Mouse (Mus musculus): Measurements from ENCODE around the gene Arl4a.

Arl4a gene

GRCm38 (mm10) chr12:39998070-39998852 is 39.6 kb downstream of the Arl4a start:
- TF ChIP-seq CTCF (conservative IDR thresholded peaks at IDR 0.05; ENCODE audit: low read length), result no peak
- TF ChIP-seq NANOG (IDR thresholded peaks at IDR 0.05; ENCODE audit: borderline replicate concordance, low read length), result peak; percentile 93
- no peak for TF ChIP-seq POU5F1 (IDR thresholded peaks at IDR 0.05; ENCODE audit: borderline replicate concordance, low read length)
- H3K9me3 ChIP-seq (ENCODE audit: low read length), result no peaks in the 10 kb centered on the region
- peaks cover 70% of the 10 kb centered on the region for H3K4me1 ChIP-seq (replicated peaks; ENCODE audit: low read depth, low read length)
- H3K36me3 ChIP-seq (ENCODE audit: insufficient read depth, low read length), result peaks cover 11% of the 10 kb centered on the region; the same call in 1 of the 2 replicates
- H3K4me3 ChIP-seq (replicated peaks; ENCODE audit: low read length), result peak overlapping the region; percentile 65
- no peaks in the 10 kb centered on the region for H3K27me3 ChIP-seq (ENCODE audit: insufficient read depth, low read length)

DNA sequence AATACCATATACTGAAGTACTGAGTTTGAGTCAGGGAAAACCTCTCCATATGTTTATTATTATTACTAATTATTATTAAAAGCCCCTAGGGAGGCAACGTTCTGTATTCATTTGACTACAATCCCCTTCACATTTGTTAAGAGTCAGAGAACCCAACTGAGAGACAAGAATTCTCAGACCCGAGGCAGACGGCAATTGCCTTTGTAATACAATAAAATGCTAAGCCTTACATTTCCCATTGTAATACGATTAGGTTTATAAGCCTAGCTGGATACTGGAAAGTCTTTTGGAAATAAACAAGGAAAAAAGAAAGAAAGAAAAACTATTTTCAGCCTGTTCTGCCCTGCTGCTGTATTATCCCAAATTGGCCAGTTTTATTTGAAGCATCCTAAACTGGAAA is 40.2 kb downstream of the Arl4a start:
- TF ChIP-seq POU5F1 (IDR thresholded peaks at IDR 0.05; ENCODE audit: borderline replicate concordance, low read length), result no peak; the same call in 1 of the 2 replicates
- TF ChIP-seq CTCF (conservative IDR thresholded peaks at IDR 0.05; ENCODE audit: low read length), result no peak
- TF ChIP-seq NANOG (IDR thresholded peaks at IDR 0.05; ENCODE audit: borderline replicate concordance, low read length), result no peak
- H3K4me3 ChIP-seq (replicated peaks; ENCODE audit: low read length), result peak overlapping the region; percentile 65; the same call in 1 of the 2 replicates
- H3K36me3 ChIP-seq (ENCODE audit: insufficient read depth, low read length), result peaks cover 11% of the 10 kb centered on the region; the same call in 1 of the 2 replicates
- no peaks in the 10 kb centered on the region for H3K9me3 ChIP-seq (ENCODE audit: low read length)
- H3K27me3 ChIP-seq (ENCODE audit: insufficient read depth, low read length), result no peaks in the 10 kb centered on the region
- peaks cover 70% of the 10 kb centered on the region for H3K4me1 ChIP-seq (replicated peaks; ENCODE audit: low read depth, low read length)

- Histone ChIP-seq H3K9me3 (ENCODE audit: low read length) (no peaks in the 10 kb centered on the region), H3K4me1 (replicated peaks; ENCODE audit: low read depth, low read length) (peaks cover 73% of the 10 kb centered on the region), H3K4me3 (replicated peaks; ENCODE audit: low read length) (peak overlapping the region; percentile 21), H3K27me3 (ENCODE audit: insufficient read depth, low read length) (no peaks in the 10 kb centered on the region), H3K36me3 (ENCODE audit: insufficient read depth, low read length) (peaks cover 10% of the 10 kb centered on the region; the same call in 1 of the 2 replicates)
- peak; percentile 46; the same call in 1 of the 2 replicates for TF ChIP-seq POU5F1 (IDR thresholded peaks at IDR 0.05; ENCODE audit: borderline replicate concordance, low read length)
- no peak for TF ChIP-seq NANOG (IDR thresholded peaks at IDR 0.05; ENCODE audit: borderline replicate concordance, low read length)
Measured at GRCm38 (mm10) chr12:39996015-39996414, 41.8 kb downstream of the Arl4a start.

- no peaks in the 10 kb centered on the region for H3K27me3 ChIP-seq (ENCODE audit: insufficient read depth, low read length)
- no peaks in the 10 kb centered on the region for H3K9me3 ChIP-seq (ENCODE audit: low read length)
- no peak overlapping the region for H3K4me3 ChIP-seq (replicated peaks; ENCODE audit: low read length)
- TF ChIP-seq CTCF (conservative IDR thresholded peaks at IDR 0.05; ENCODE audit: low read length) (no peak), NANOG (IDR thresholded peaks at IDR 0.05; ENCODE audit: borderline replicate concordance, low read length) (no peak), POU5F1 (IDR thresholded peaks at IDR 0.05; ENCODE audit: borderline replicate concordance, low read length) (no peak)
- H3K4me1 ChIP-seq (replicated peaks; ENCODE audit: low read depth, low read length), result peaks cover 73% of the 10 kb centered on the region
- peaks cover 6% of the 10 kb centered on the region; the same call in 1 of the 2 replicates for H3K36me3 ChIP-seq (ENCODE audit: insufficient read depth, low read length)
Measured at GRCm38 (mm10) chr12:39995609-39996008, 42.2 kb downstream of the Arl4a start.

GRCm38 (mm10) chr12:39992767-39993302 is 45.0 kb downstream of the Arl4a start:
- Histone ChIP-seq H3K4me3 (replicated peaks; ENCODE audit: low read length) (no peak overlapping the region), H3K4me1 (replicated peaks; ENCODE audit: low read depth, low read length) (peaks cover 51% of the 10 kb centered on the region), H3K27me3 (ENCODE audit: insufficient read depth, low read length) (no peaks in the 10 kb centered on the region), H3K9me3 (ENCODE audit: low read length) (no peaks in the 10 kb centered on the region), H3K36me3 (ENCODE audit: insufficient read depth, low read length) (no peaks in the 10 kb centered on the region)
- TF ChIP-seq CTCF (conservative IDR thresholded peaks at IDR 0.05; ENCODE audit: low read length), result no peak

DNA sequence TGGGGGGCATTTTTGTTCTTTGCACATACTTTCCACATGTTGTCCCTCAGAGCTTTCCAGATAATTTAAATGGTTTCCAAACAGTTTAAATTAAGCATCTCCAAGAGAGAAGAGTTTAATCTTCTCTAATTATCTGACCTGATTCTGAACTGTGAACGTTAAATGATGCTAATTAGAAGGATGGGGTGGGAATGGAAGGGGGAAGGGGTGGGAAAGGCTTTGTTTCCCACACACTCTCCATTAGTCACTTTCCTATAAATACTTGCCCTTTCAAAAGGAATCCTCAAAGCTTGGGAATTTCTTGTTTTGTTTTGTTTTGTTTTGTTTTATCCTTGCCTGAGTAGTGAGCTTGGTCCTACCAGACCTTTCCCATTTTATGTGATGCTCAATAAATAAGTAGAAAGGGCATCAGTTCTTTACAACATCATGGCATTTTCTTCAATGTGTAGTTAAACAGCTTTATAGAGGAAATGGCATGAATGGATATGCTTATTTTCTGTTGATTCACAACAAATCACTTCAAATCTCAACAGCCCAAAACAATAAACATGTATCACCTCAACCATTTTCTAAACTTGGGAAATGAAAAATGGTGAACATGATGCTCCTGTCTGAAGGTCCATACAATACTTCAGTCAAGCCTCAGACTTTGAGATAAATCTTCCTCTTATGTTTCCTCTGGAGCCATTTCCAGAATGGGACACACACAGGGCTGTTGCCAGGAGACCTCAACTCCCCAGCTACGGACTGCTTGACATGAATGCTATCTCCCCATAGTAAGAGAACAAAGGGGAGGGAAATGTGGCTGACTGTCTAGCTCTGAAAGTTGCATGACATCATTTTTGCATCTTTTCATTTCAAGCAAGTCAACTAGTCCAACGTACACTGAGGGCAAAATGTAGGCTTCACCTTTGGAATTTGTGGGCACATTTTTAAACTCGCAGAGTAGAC is 46.7 kb downstream of the Arl4a start:
- TF ChIP-seq NANOG (IDR thresholded peaks at IDR 0.05; ENCODE audit: borderline replicate concordance, low read length) (no peak), CTCF (conservative IDR thresholded peaks at IDR 0.05; ENCODE audit: low read length) (no peak), POU5F1 (IDR thresholded peaks at IDR 0.05; ENCODE audit: borderline replicate concordance, low read length) (no peak)
- peaks cover 36% of the 10 kb centered on the region for H3K4me1 ChIP-seq (replicated peaks; ENCODE audit: low read depth, low read length)
- H3K4me3 ChIP-seq (replicated peaks; ENCODE audit: low read length), result no peak overlapping the region
- no peaks in the 10 kb centered on the region for H3K27me3 ChIP-seq (ENCODE audit: insufficient read depth, low read length)
- no peaks in the 10 kb centered on the region for H3K36me3 ChIP-seq (ENCODE audit: insufficient read depth, low read length)
- H3K9me3 ChIP-seq (ENCODE audit: low read length), result no peaks in the 10 kb centered on the region

GRCm38 (mm10) chr12:39989136-39989535 is 48.7 kb downstream of the Arl4a start:
- H3K9me3 ChIP-seq (ENCODE audit: low read length), result no peaks in the 10 kb centered on the region
- no peak for TF ChIP-seq NANOG (IDR thresholded peaks at IDR 0.05; ENCODE audit: borderline replicate concordance, low read length)
- no peak for TF ChIP-seq POU5F1 (IDR thresholded peaks at IDR 0.05; ENCODE audit: borderline replicate concordance, low read length)
- no peak for TF ChIP-seq CTCF (conservative IDR thresholded peaks at IDR 0.05; ENCODE audit: low read length)
- no peak overlapping the region for H3K4me3 ChIP-seq (replicated peaks; ENCODE audit: low read length)
- H3K4me1 ChIP-seq (replicated peaks; ENCODE audit: low read depth, low read length), result peaks cover 28% of the 10 kb centered on the region
- H3K36me3 ChIP-seq (ENCODE audit: insufficient read depth, low read length), result no peaks in the 10 kb centered on the region
- H3K27me3 ChIP-seq (ENCODE audit: insufficient read depth, low read length), result no peaks in the 10 kb centered on the region

GRCm38 (mm10) chr12:39987177-39987576 is 50.6 kb downstream of the Arl4a start:
- TF ChIP-seq NANOG (IDR thresholded peaks at IDR 0.05; ENCODE audit: borderline replicate concordance, low read length), result no peak
- no peak for TF ChIP-seq POU5F1 (IDR thresholded peaks at IDR 0.05; ENCODE audit: borderline replicate concordance, low read length)
- TF ChIP-seq CTCF (conservative IDR thresholded peaks at IDR 0.05; ENCODE audit: low read length), result no peak
- no peaks in the 10 kb centered on the region for H3K9me3 ChIP-seq (ENCODE audit: low read length)
- no peaks in the 10 kb centered on the region for H3K27me3 ChIP-seq (ENCODE audit: insufficient read depth, low read length)
- no peak overlapping the region for H3K4me3 ChIP-seq (replicated peaks; ENCODE audit: low read length)
- H3K4me1 ChIP-seq (replicated peaks; ENCODE audit: low read depth, low read length), result peaks cover 23% of the 10 kb centered on the region
- no peaks in the 10 kb centered on the region for H3K36me3 ChIP-seq (ENCODE audit: insufficient read depth, low read length)
